Mouse (Mus musculus) heart, postnatal 10 days (tissue): Measurements from ENCODE around the gene Dnajb12. TPM values are rescaled to one million over a fixed set of nuclear protein-coding genes. Genes with fewer than 3 reads are reported as not detected.

Experiments used
- DNase-seq, 2 experiments: peaks; one replicate each; pipeline ENCODE4 v3.0.0; 2021
- intact Hi-C: fragments of 180-260 bp; cut with DNase I; formaldehyde crosslinking; loops from one replicate; pipeline ENCODE4 v1.15.1; 2025
- total RNA-seq, 2 experiments: library from RNA; stranded (reverse); gene quantifications; 2 replicates each; pipeline ENCODE4 v1.2.3; 2021

Dnajb12 gene
- total RNA-seq, 2 experiments from 2014 or later, result 35.2 to 41.9 TPM

DNA sequence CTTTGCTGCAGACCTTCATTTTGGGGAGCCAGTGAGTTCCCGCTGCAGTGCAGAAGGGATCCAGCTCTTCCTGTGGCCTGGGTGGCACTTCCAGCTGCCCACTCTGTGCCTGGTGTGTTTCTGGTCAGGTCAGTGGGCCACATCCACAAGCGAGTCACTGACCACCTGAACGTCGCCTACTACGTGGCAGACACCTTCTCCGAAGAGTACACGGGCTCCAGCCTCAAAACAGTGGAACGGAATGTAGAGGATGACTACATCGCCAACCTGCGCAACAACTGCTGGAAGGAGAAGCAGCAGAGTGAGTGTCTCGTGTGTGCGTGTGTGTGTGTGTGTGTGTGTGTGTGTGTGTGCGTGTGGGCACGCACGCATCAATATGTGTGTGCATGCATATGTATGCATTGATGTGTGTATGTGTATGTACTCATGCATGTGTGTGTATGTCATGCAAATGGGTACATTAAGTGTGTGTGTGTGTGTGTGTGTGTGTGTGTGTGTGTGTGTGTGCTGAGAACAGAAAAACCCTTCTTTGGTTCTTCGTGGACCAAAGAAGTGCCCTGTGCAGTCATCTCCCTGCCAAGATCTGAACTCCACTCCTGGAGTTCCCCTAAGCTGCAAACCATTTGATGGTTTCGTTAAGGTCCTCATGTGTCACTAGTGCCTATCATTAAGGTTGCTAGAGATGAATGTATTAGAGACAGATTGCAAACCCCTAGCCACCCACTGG lies 16.3 kb downstream of the Dnajb12 start:
- no peak for DNase-seq
- intact Hi-C loops, result loop anchor here (1.0 to 2.0 kb wide), 2 partner anchors 55 to 107 kb away; partner anchors contain the start of genes Anapc16 and Ascc1

- DNase-seq, result no peak
- intact Hi-C loops, result no loop called here
Observed at GRCm38 (mm10) chr10:59896211-59896610, 16.9 kb downstream of the Dnajb12 start.

GRCm38 (mm10) chr10:59896911-59897331 lies 17.6 kb downstream of the Dnajb12 start:
- intact Hi-C loops, result no loop called here
- no peak for DNase-seq

- no peak for DNase-seq
- intact Hi-C loops, result no loop called here
Observed at GRCm38 (mm10) chr10:59897511-59897910, 18.2 kb downstream of the Dnajb12 start.

- intact Hi-C loops, result no loop called here
- no peak for DNase-seq
Observed at GRCm38 (mm10) chr10:59898180-59898778, 18.9 kb downstream of the Dnajb12 start.

DNA sequence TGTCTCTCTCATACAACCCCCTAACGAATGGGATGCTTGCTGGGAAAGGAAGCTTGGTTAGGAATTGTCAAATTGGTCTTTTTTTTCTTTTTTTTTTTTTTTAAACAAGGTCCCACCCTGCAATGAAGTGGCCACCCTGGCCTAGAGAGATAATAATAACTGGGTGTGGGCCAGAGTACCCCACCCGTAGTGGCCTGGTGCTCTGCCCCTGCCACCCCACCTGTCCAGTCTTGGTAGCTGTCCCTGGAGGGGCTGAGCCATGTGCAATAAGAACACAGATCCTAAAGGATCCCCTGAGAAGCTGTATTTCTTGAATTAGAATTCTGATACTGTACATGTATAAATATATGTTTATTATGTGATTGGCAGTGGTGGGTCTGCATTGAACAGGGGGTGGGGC lies 19.6 kb downstream of the Dnajb12 start:
- intact Hi-C loops, result no loop called here
- no peak for DNase-seq

DNA sequence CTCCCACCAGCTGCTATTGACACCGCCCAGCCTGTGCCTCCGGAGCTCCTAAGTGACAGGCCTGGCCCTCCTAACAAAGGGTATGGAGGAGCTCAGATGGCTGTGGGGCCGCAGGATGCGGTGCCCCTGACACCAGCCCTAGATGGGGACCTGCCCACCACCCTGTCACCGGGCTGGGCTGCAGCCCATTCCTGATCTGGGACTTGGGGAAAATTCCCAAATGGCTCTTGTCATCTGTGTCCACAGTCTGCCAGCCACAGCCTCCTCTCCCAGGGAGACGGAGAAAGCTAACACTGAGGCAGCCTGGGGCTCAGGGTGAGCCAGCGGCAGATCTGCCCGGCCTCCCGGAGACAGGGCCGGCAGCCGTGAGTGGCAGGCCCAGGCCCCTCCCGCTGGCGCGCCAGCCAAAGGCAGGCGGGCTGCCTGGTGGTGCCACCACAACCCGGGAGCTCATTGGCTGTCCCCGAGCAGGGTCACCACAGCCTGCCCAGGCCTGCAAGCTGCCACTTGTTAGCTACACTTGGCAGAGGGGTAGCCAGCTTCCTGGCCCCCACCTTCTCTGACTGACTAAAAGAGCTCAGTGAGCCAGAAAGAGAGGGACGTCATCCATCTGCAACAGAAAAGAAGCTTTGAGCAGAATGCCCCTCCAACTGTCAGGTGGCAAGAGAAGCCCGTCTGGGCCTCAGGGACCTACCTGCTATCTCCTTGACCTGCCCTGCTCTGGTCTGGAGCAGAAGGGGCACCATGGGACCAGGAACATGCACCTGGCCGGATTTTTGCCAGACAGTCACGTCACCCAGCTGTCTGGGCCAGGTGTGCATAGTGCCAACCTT lies 20.2 kb downstream of the Dnajb12 start:
- DNase-seq, result peak; percentile 85 to 90
- intact Hi-C loops, result no loop called here

GRCm38 (mm10) chr10:59900174-59900435 lies 20.7 kb downstream of the Dnajb12 start:
- no peak for DNase-seq

DNA sequence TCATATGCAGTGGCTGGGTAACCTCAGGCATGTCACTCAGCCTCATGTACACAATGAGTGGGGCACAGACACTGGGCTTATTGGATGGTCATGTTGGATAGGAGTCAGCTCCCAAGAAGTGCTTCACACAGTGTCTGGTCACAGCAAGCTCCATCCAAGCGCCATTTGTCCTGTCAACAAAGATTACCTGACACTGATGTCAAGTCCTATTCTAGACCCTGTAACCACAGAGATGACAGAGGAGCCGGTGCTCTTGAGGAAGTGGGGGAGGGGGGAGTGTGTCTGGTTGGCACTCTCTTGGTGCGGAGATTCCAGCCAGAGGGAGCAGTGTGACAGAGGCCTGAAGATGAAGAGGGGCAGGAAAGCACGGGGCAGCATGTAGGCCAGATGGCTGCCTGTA lies 21.6 kb downstream of the Dnajb12 start:
- DNase-seq, result peak; percentile 64 to 75
- intact Hi-C loops, result no loop called here

More at GRCm38 (mm10) chr10:59900174-59900435, 20.7 kb downstream of the Dnajb12 start:
- intact Hi-C loops, result no loop called here

DNA sequence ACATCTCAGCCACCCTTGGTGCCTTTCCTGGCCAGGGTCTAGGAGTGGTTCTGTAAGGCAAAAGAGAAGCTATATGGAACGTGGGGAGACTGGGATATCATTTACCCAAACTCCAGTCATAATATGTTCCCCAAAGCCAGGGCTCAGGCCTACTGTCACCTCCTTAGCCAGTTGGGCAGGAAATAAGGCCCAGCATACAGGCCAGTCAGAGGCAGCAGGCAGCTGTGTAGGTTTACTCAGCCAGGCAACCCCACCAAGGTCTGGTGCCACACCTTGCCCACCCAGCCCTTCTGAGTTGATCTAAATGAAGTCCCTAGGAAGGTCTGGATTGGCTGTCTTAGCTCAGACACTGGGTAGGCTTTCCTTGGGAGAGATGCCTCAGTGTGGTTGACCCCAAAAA lies 22.1 kb downstream of the Dnajb12 start:
- no peak for DNase-seq
- intact Hi-C loops, result no loop called here

GRCm38 (mm10) chr10:59901986-59902605 lies 22.7 kb downstream of the Dnajb12 start:
- DNase-seq, result no peak
- intact Hi-C loops, result no loop called here

GRCm38 (mm10) chr10:59902606-59902990 lies 23.2 kb downstream of the Dnajb12 start:
- no peak for DNase-seq
- intact Hi-C loops, result no loop called here

DNA sequence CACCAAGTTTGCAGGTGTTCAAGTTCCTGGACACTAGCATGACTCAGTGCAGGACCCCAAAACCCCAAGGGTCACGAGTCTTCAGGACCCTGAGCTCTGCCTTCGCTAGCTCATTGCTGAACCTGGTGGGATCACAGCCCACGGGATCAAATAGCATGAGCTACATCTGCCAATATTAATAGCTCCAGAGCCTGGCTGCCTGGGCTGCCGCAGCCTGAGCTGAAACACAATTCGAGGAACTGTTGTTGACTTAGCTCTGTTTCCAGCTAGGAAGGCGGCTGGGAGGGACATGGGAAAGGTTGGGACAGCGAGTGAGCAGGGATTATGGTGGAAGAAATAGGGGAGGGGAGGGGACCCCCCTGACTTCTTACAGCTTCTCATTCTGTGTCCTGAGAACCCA lies 23.8 kb downstream of the Dnajb12 start:
- intact Hi-C loops, result no loop called here
- DNase-seq, result no peak

DNA sequence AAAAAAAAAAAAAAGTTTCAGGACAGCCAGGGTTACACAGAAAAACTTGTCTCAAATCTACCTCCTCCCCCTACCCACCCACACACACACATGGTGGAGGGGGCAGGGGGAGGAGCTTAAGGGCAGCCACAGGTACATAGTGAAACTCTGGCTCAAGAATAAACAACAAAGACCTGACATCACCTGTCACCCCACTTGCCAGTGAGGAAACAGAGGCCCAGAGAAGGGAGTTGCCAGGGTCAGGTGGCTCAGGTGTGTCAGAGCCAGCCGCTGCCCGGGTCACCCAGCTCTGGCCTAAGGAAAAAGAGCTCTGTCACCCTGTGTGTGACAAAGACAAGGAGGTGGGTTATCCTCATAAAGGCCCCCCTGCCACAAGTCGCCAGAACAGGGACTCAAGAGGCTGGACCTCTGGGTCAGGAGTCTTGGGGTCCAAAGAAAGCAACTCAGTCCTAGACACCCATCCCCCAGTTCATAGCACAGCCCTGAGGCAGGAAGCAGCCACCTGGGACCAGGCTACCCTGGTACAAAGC lies 27.8 kb downstream of the Dnajb12 start:
- intact Hi-C loops, result no loop called here

DNA sequence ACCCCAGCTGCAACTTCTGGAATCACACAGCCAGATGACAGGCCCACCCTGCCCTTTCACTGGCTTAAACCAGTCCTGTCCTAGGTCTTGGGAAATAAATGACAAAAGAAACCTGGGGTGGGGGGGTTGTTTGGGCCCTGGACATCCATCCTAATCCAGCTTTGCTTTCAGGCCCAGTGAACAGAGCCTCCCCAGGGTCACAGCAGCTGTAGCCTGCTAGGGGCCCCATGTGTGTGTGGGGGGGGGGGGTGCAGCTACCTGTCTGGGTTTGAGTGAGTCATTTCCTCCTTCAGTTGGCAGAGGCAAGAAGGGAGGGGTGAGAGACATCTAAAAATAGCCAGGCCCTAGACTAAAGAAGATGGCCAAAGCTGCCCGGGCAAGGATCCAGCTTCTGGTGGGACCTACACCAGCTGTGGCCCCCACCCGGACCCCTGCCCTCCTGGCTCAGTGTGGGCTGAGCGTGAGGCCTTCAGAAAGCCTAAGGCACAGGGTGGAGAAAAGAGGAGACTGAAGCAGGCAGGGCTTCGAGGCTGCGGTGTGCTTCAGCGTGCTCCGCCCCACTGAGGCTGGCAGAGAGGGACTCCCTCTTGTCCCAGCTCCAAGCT lies 28.4 kb downstream of the Dnajb12 start:
- intact Hi-C loops, result loop anchor here (2.0 kb wide), 1 partner anchor 43 kb away; the partner anchor contains the start of gene Ddit4
- DNase-seq, result peak in 1 of 2 experiments; percentile 68

More for the DNA sequence above, 27.8 kb downstream of the Dnajb12 start:
- no peak for DNase-seq

DNA sequence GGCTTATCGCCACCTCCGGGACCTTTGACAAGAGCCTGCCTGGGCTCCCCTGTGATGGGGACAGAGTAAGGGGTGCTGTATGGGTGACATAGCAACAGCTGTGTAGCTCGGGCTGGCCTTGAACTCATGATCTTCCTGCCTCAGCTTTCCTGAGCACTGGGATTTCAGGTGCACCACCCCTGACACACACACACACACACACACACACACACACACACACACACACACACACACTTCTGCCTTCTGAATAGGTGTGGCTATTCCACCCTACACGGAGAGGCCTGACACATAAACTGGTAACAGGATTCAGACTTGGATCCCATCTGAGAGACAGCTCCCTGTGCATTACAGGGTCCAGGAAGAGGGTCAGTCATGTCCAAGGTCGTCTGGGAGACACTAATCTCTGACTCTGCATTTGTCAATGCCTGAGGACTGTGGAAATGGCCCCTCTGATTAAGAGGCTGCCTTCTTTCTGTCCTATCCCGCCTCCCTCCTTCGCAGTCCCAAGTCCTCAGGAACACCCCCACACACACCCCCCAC lies 29.5 kb downstream of the Dnajb12 start:
- intact Hi-C loops, result loop anchor here (2.0 kb wide), 1 partner anchor 42 kb away; the partner anchor contains the start of gene Ddit4
- DNase-seq, result no peak

DNA sequence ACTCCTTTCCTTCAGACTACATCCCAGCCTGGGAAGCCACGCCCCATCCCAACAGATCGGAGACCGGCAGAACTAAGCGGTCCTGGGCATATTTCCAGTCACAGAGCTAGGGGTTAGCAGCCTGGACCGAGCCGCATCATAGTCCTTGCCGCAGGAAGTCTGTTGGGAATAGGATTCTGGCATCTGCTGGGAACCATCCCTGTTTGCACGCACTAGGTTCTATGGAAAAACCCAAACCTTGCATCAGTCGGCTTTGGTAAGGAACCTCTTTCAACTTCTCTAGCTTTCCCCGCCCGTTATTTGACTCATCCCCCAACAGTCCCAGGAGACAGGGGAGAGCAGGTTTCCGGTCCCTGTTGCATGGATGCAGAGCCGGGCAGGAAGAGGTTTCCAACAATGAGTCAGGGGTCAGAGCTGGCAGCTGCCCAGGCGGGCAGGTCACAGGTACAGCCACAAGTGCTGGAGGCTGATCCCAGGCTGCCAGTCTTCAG lies 30.0 kb downstream of the Dnajb12 start:
- intact Hi-C loops, result loop anchor here (2.0 kb wide), 1 partner anchor 41 kb away; the partner anchor contains the start of gene Ddit4

GRCm38 (mm10) chr10:59911091-59911490 lies 31.7 kb downstream of the Dnajb12 start:
- intact Hi-C loops, result no loop called here
- no peak for DNase-seq

More for the DNA sequence above, 30.0 kb downstream of the Dnajb12 start:
- peak; percentile 78 to 80 for DNase-seq

DNA sequence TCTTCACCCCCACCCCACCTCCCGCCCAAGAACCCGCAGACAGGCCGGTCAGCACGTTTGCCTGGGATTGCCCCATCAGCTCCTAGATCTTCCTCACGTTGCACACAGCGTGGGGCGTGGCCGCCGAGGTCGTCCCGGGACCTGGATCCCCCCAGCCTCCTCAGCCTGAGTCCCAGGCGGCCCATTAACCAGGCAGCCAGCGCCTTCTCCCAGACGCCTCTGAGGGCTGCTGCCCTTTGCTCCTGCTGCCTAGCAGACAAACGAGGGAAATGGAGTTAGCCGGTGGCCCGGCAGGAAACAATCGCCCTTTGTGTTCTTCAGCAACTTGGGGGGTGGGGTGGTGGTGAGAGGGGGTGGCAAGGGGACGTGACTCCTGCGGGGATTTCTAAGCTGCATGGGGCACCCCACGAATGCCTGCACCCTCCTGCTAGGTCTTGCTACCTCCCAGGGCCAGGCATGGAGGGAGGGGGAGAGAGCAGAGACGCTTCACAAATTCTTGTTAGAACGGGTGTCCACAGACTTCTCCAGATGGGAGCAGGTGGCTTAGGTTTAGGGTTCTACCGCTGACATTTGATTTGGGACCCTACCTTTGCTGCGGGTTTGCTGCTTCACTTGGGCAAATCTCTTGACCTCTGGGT lies 32.3 kb downstream of the Dnajb12 start:
- intact Hi-C loops, result no loop called here

More for the DNA sequence above, 32.3 kb downstream of the Dnajb12 start:
- DNase-seq, result peak in 1 of 2 experiments; percentile 64
